Mouse (Mus musculus) stomach, embryonic 14.5 days (tissue): ENCODE measurements around the gene Syngap1. TPM values are rescaled to one million over a fixed set of nuclear protein-coding genes. Genes with fewer than 3 reads are reported as not detected.

Source experiments
- ATAC-seq: fragments of 200-750 bp; cut with Nextera tagmentation; 2 replicates; pipeline ENCODE4 v1.8.0; 2017; ENCODE audit warnings: low read depth, moderate TSS enrichment; ENCODE audit not compliant: insufficient number of reproducible peaks, insufficient read depth, low FRiP score
- H3K27ac ChIP-seq: fragments of 300-500 bp; sonication (generic); 2 replicates; pipeline ENCODE4 v1.5.1; 2014; ENCODE audit warnings: mild to moderate bottlenecking, low read length, moderate library complexity, mixed read lengths
- H3K27me3 ChIP-seq: fragments of 300-500 bp; sonication (generic); 2 replicates; pipeline ENCODE4 v1.6.1; 2014; ENCODE audit warnings: low read length, control low read depth, mixed read lengths; ENCODE audit not compliant: control insufficient read depth, insufficient read depth
- H3K36me3 ChIP-seq: fragments of 300-500 bp; sonication (generic); 2 replicates; pipeline ENCODE4 v1.6.1; 2014; ENCODE audit warnings: mild to moderate bottlenecking, control low read depth, low read length, moderate library complexity, mixed read lengths; ENCODE audit not compliant: control insufficient read depth, insufficient read depth
- H3K4me1 ChIP-seq: fragments of 300-500 bp; sonication (generic); 2 replicates; pipeline ENCODE4 v1.6.1; 2014; ENCODE audit warnings: low read length, control low read depth, mixed read lengths; ENCODE audit not compliant: control insufficient read depth, insufficient read depth
- H3K4me2 ChIP-seq: fragments of 300-500 bp; sonication (generic); replicated peaks from 2 replicates; pipeline ENCODE4 v1.6.1; 2014; ENCODE audit warnings: low read depth, low read length, control low read depth
- H3K4me3 ChIP-seq: fragments of 300-500 bp; sonication (generic); 2 replicates; pipeline ENCODE4 v1.5.1; 2014; ENCODE audit warnings: low read depth, low read length, control low read depth
- H3K9ac ChIP-seq: fragments of 300-500 bp; sonication (generic); replicated peaks from 2 replicates; pipeline ENCODE4 v1.6.1; 2014; ENCODE audit warnings: low read depth, mild to moderate bottlenecking, control low read depth, low read length, moderate library complexity, mixed read lengths
- H3K9me3 ChIP-seq: fragments of 300-500 bp; sonication (generic); 2 replicates; pipeline ENCODE4 v1.6.1; 2016; ENCODE audit warnings: low read depth, low read length, control low read depth; ENCODE audit not compliant: control insufficient read depth
- WGBS: fragments of 180-500 bp; shearing (Covaris S2); extraction: QIAGEN DNeasy Blood & Tissue Kit; methylation state at CpG from one replicate; pipeline ENCODE4 v1.1.7; 2014; 5-methylcytosine and 5-hydroxymethylcytosine counted together
- polyA plus RNA-seq: library from polyadenylated mRNA; unstranded; fragments of >200 nt; fragmentation: Nextera tagmentation; extraction: Ambion mirVana; gene quantifications from 2 replicates; pipeline ENCODE4 v1.2.1, GENCODE M21; 2014

The Syngap1 gene
- polyA plus RNA-seq, 1 experiment from 2014 or later: 3.0 TPM

GRCm38 (mm10) chr17:26953726-26954125 is 12.7 kb downstream of the Syngap1 start:
- H3K4me2 ChIP-seq: no peak overlapping the region; the same call in 1 of the 2 replicates
- no peaks in the 10 kb centered on the region for H3K9me3 ChIP-seq
- ATAC-seq: no peak
- H3K27ac ChIP-seq: no peak overlapping the region
- peaks cover 38% of the 10 kb centered on the region for H3K4me1 ChIP-seq
- H3K9ac ChIP-seq: no peak overlapping the region
- no peaks in the 10 kb centered on the region for H3K27me3 ChIP-seq
- WGBS: 21% methylated on average over 11 of the region's 16 CpGs
- H3K4me3 ChIP-seq: no peak overlapping the region
- H3K36me3 ChIP-seq: peaks cover 25% of the 10 kb centered on the region

- WGBS: 68% methylated on average over 5 of the region's 5 CpGs
- H3K27ac ChIP-seq: no peak overlapping the region
- no peak overlapping the region for H3K4me2 ChIP-seq
- no peak overlapping the region for H3K9ac ChIP-seq
- ATAC-seq: no peak
- H3K9me3 ChIP-seq: no peaks in the 10 kb centered on the region
- peaks cover 34% of the 10 kb centered on the region for H3K36me3 ChIP-seq
- H3K27me3 ChIP-seq: no peaks in the 10 kb centered on the region
- H3K4me3 ChIP-seq: no peak overlapping the region
- H3K4me1 ChIP-seq: peaks cover 15% of the 10 kb centered on the region
Measured at GRCm38 (mm10) chr17:26956309-26956708, 15.3 kb downstream of the Syngap1 start.

GRCm38 (mm10) chr17:26956895-26957294 is 15.8 kb downstream of the Syngap1 start:
- H3K9me3 ChIP-seq: no peaks in the 10 kb centered on the region
- no peaks in the 10 kb centered on the region for H3K27me3 ChIP-seq
- no peak overlapping the region for H3K4me3 ChIP-seq
- ATAC-seq: no peak
- H3K9ac ChIP-seq: no peak overlapping the region
- WGBS: 87% methylated on average over 18 of the region's 18 CpGs
- H3K27ac ChIP-seq: no peak overlapping the region
- peaks cover 11% of the 10 kb centered on the region for H3K4me1 ChIP-seq
- H3K36me3 ChIP-seq: peaks cover 38% of the 10 kb centered on the region
- H3K4me2 ChIP-seq: no peak overlapping the region

- Histone ChIP-seq H3K4me1 (peaks cover 4% of the 10 kb centered on the region; the same call in 1 of the 2 replicates), H3K27me3 (no peaks in the 10 kb centered on the region), H3K9me3 (no peaks in the 10 kb centered on the region), H3K36me3 (peaks cover 46% of the 10 kb centered on the region), H3K9ac (no peak overlapping the region), H3K27ac (no peak overlapping the region), H3K4me3 (no peak overlapping the region), H3K4me2 (no peak overlapping the region)
- ATAC-seq: no peak
- 91% methylated on average over 5 of the region's 5 CpGs for WGBS
Measured at GRCm38 (mm10) chr17:26957872-26958271, 16.8 kb downstream of the Syngap1 start.

GRCm38 (mm10) chr17:26958880-26959279 is 17.8 kb downstream of the Syngap1 start:
- H3K27me3 ChIP-seq: no peaks in the 10 kb centered on the region
- no peak overlapping the region for H3K4me2 ChIP-seq
- no peak overlapping the region for H3K27ac ChIP-seq
- H3K9ac ChIP-seq: no peak overlapping the region
- no peak overlapping the region for H3K4me3 ChIP-seq
- 57% methylated on average over 5 of the region's 5 CpGs for WGBS
- H3K9me3 ChIP-seq: no peaks in the 10 kb centered on the region
- H3K36me3 ChIP-seq: peaks cover 46% of the 10 kb centered on the region
- no peak for ATAC-seq
- H3K4me1 ChIP-seq: no peaks in the 10 kb centered on the region; the same call in 1 of the 2 replicates

- Histone ChIP-seq H3K4me2 (no peak overlapping the region), H3K27me3 (no peaks in the 10 kb centered on the region), H3K4me3 (no peak overlapping the region), H3K9me3 (no peaks in the 10 kb centered on the region), H3K9ac (no peak overlapping the region), H3K4me1 (no peaks in the 10 kb centered on the region), H3K27ac (no peak overlapping the region), H3K36me3 (peaks cover 46% of the 10 kb centered on the region)
- ATAC-seq: no peak
- 95% methylated on average over 4 of the region's 4 CpGs for WGBS
Measured at GRCm38 (mm10) chr17:26959815-26960214, 18.8 kb downstream of the Syngap1 start.

- Histone ChIP-seq H3K4me3 (no peak overlapping the region), H3K27me3 (no peaks in the 10 kb centered on the region), H3K9ac (no peak overlapping the region), H3K4me2 (no peak overlapping the region), H3K36me3 (peaks cover 42% of the 10 kb centered on the region), H3K9me3 (no peaks in the 10 kb centered on the region), H3K27ac (no peak overlapping the region), H3K4me1 (no peaks in the 10 kb centered on the region)
- 89% methylated on average over 21 of the region's 21 CpGs for WGBS
- ATAC-seq: no peak
Measured at GRCm38 (mm10) chr17:26961572-26962240, 20.7 kb downstream of the Syngap1 start.

DNA sequence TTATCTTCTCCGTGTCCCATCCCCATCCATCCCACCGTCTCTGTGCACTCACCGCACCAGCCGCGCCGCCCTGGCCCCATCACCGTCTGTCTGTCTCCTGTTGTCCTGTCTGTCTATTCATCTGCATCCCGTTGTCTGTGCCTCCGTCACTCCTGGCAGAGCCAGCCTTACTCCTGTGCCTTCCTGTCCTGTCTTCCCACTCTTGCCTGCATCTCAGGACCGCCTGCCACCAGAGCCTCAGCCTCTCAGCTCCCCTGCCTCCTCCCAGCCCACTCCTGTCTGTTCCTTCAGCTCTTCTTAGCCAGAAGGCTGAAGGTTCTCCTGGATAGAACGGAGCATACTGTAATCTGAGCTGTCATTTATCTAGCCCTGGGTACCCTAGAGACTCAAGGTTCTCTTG is 25.9 kb downstream of the Syngap1 start:
- Histone ChIP-seq H3K4me1 (peaks cover 10% of the 10 kb centered on the region; the same call in 1 of the 2 replicates), H3K4me3 (no peak overlapping the region), H3K4me2 (no peak overlapping the region), H3K9ac (no peak overlapping the region), H3K36me3 (peaks cover 25% of the 10 kb centered on the region), H3K27ac (no peak overlapping the region), H3K27me3 (no peaks in the 10 kb centered on the region), H3K9me3 (no peaks in the 10 kb centered on the region)
- ATAC-seq: no peak
- 82% methylated on average over 11 of the region's 11 CpGs for WGBS

GRCm38 (mm10) chr17:26967477-26967876 is 26.4 kb downstream of the Syngap1 start:
- peaks cover 10% of the 10 kb centered on the region; the same call in 1 of the 2 replicates for H3K4me1 ChIP-seq
- H3K9ac ChIP-seq: no peak overlapping the region
- H3K4me2 ChIP-seq: no peak overlapping the region
- H3K4me3 ChIP-seq: no peak overlapping the region
- no peak for ATAC-seq
- 90% methylated on average over 6 of the region's 6 CpGs for WGBS
- H3K36me3 ChIP-seq: peaks cover 21% of the 10 kb centered on the region
- no peaks in the 10 kb centered on the region for H3K27me3 ChIP-seq
- H3K9me3 ChIP-seq: no peaks in the 10 kb centered on the region
- H3K27ac ChIP-seq: no peak overlapping the region
